Mouse (Mus musculus): ENCODE data around the gene Olfr508. TPM values are rescaled to one million over a fixed set of nuclear protein-coding genes. Genes with fewer than 3 reads are reported as not detected.

Gene Olfr508
- polyA plus RNA-seq, 1 experiment from 2014 or later: not detected

- H3K36me3 ChIP-seq (ENCODE audit: control insufficient read depth, insufficient read depth, low read length): no peaks in the 10 kb centered on the region
- H3K27ac ChIP-seq (ENCODE audit: low read depth, low read length): no peak within 1 kb of the TSS
- no peak within 1 kb of the TSS for H3K4me2 ChIP-seq (ENCODE audit: low read depth)
- DNase-seq (ENCODE audit: low spot score) (no peak), ATAC-seq (ENCODE audit: insufficient read depth, low FRiP score, low TSS enrichment) (no peak)
- H3K9ac ChIP-seq (ENCODE audit: low read length): no peak within 1 kb of the TSS
- WGBS: 95% methylated on average over 1 of the region's 1 CpGs
- no peaks in the 10 kb centered on the region for H3K9me3 ChIP-seq (ENCODE audit: control insufficient read depth, low read length)
- no peak within 1 kb of the TSS for H3K4me3 ChIP-seq (ENCODE audit: low read depth, low read length)
- H3K4me1 ChIP-seq (ENCODE audit: control insufficient read depth, insufficient read depth, low read length): no peaks in the 10 kb centered on the region
- no peaks in the 10 kb centered on the region for H3K27me3 ChIP-seq (ENCODE audit: control insufficient read depth, insufficient read depth, low read length)
These were observed 36.3 kb downstream of the Olfr508 start, which contains the start of gene Olfr510 for GRCm38 (mm10) chr7:108666118-108666517. TSS of gene Olfr510 (plus strand) at chr7:108666418.

GRCm38 (mm10) chr7:108671058-108671457 is 41.3 kb downstream of the Olfr508 start:
- 83% methylated on average over 1 of the region's 1 CpGs for WGBS
- H3K4me1 ChIP-seq (ENCODE audit: control insufficient read depth, insufficient read depth, low read length): no peaks in the 10 kb centered on the region
- no peaks in the 10 kb centered on the region for H3K9me3 ChIP-seq (ENCODE audit: control insufficient read depth, low read length)
- no peak overlapping the region for H3K4me3 ChIP-seq (ENCODE audit: low read depth, low read length)
- no peak for ATAC-seq (ENCODE audit: insufficient read depth, low FRiP score, low TSS enrichment)
- no peak overlapping the region for H3K9ac ChIP-seq (ENCODE audit: low read length)
- H3K27ac ChIP-seq (ENCODE audit: low read depth, low read length): no peak overlapping the region
- no peaks in the 10 kb centered on the region for H3K27me3 ChIP-seq (ENCODE audit: control insufficient read depth, insufficient read depth, low read length)
- DNase-seq (ENCODE audit: low spot score): no peak
- no peaks in the 10 kb centered on the region for H3K36me3 ChIP-seq (ENCODE audit: control insufficient read depth, insufficient read depth, low read length)
- no peak overlapping the region for H3K4me2 ChIP-seq (ENCODE audit: low read depth)

DNA sequence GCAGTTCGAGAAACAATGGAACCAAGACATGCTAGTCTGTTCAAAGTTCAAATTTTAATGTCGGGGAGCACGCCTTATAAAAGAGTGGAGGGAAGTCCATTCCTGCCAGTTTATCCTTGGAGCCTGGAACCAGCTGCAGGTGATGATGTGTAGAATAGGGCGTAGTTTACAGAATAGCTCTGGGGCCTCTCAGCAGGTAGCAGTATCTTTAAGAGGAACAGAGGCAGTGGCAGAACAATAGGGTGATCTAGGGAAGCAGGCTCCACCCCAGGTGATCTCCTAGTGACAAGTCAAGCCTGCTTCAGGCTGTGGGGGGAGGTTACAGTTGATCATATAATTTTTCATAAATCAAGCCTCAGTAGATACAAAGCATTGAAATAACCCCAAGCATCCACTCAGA is 49.1 kb downstream of the Olfr508 start:
- no peak for DNase-seq (ENCODE audit: low spot score)
- 80% methylated on average over 4 of the region's 4 CpGs for WGBS
- no peaks in the 10 kb centered on the region for H3K27me3 ChIP-seq (ENCODE audit: control insufficient read depth, insufficient read depth, low read length)
- H3K9me3 ChIP-seq (ENCODE audit: control insufficient read depth, low read length): no peaks in the 10 kb centered on the region
- H3K4me1 ChIP-seq (ENCODE audit: control insufficient read depth, insufficient read depth, low read length): no peaks in the 10 kb centered on the region
- no peak overlapping the region for H3K4me2 ChIP-seq (ENCODE audit: low read depth)
- no peak for ATAC-seq (ENCODE audit: insufficient read depth, low FRiP score, low TSS enrichment)
- H3K27ac ChIP-seq (ENCODE audit: low read depth, low read length): no peak overlapping the region
- H3K36me3 ChIP-seq (ENCODE audit: control insufficient read depth, insufficient read depth, low read length): no peaks in the 10 kb centered on the region
- H3K4me3 ChIP-seq (ENCODE audit: low read depth, low read length): no peak overlapping the region
- no peak overlapping the region for H3K9ac ChIP-seq (ENCODE audit: low read length)

Other genes with a start within 250 kb of the Olfr508 start
- not detected in 2 replicates for gene Olfr495, start 236.8 kb upstream of the Olfr508 start, polyA plus RNA-seq (2014; fragmentation: Nextera tagmentation; extraction: Ambion mirVana)
- not detected in 2 replicates for gene Olfr497, start 209.6 kb upstream of the Olfr508 start, polyA plus RNA-seq (2014; fragmentation: Nextera tagmentation; extraction: Ambion mirVana)
- gene Olfr498, start 164.7 kb upstream of the Olfr508 start, polyA plus RNA-seq (2014; fragmentation: Nextera tagmentation; extraction: Ambion mirVana): not detected in 2 replicates
- gene Olfr502, start 104.9 kb upstream of the Olfr508 start, polyA plus RNA-seq (2014; fragmentation: Nextera tagmentation; extraction: Ambion mirVana): not detected in 2 replicates
- not detected in 2 replicates for gene Olfr503, start 85.5 kb upstream of the Olfr508 start, polyA plus RNA-seq (2014; fragmentation: Nextera tagmentation; extraction: Ambion mirVana)
- gene Olfr504, start 64.2 kb upstream of the Olfr508 start, polyA plus RNA-seq (2014; fragmentation: Nextera tagmentation; extraction: Ambion mirVana): not detected in 2 replicates
- gene Olfr506, start 19.2 kb upstream of the Olfr508 start, polyA plus RNA-seq (2014; fragmentation: Nextera tagmentation; extraction: Ambion mirVana): not detected in 2 replicates
- not detected in 2 replicates for gene Olfr507, start 8.2 kb upstream of the Olfr508 start, polyA plus RNA-seq (2014; fragmentation: Nextera tagmentation; extraction: Ambion mirVana)
- gene Olfr509, start 21.9 kb downstream of the Olfr508 start, polyA plus RNA-seq (2014; fragmentation: Nextera tagmentation; extraction: Ambion mirVana): not detected in 2 replicates
- gene Olfr510, start 36.4 kb downstream of the Olfr508 start, polyA plus RNA-seq (2014; fragmentation: Nextera tagmentation; extraction: Ambion mirVana): not detected in 2 replicates
- gene Olfr512, start 83.3 kb downstream of the Olfr508 start, polyA plus RNA-seq (2014; fragmentation: Nextera tagmentation; extraction: Ambion mirVana): not detected in 2 replicates
- gene Olfr513, start 121.0 kb downstream of the Olfr508 start, polyA plus RNA-seq (2014; fragmentation: Nextera tagmentation; extraction: Ambion mirVana): not detected in 2 replicates
- not detected in 2 replicates for gene Olfr514, start 196.0 kb downstream of the Olfr508 start, polyA plus RNA-seq (2014; fragmentation: Nextera tagmentation; extraction: Ambion mirVana)
- not detected in 2 replicates for gene Olfr516, start 220.5 kb downstream of the Olfr508 start, polyA plus RNA-seq (2014; fragmentation: Nextera tagmentation; extraction: Ambion mirVana)
- not detected in 2 replicates for gene Olfr517, start 242.4 kb downstream of the Olfr508 start, polyA plus RNA-seq (2014; fragmentation: Nextera tagmentation; extraction: Ambion mirVana)

Data from neural tube, embryonic 11.5 days (tissue).